Mouse (Mus musculus) liver, embryonic 12.5 days (tissue): ENCODE measurements around the gene Prrt1. TPM values are rescaled to one million over a fixed set of nuclear protein-coding genes. Genes with fewer than 3 reads are reported as not detected.

Source experiments
- ATAC-seq: fragments of 200-750 bp; cut with Nextera tagmentation; 2 replicates; pipeline ENCODE4 v1.8.0; 2017; ENCODE audit warnings: moderate number of reproducible peaks, mild to moderate bottlenecking, moderate library complexity
- H3K27ac ChIP-seq: fragments of 300-500 bp; sonication (generic); 2 replicates; pipeline ENCODE4 v1.5.1; 2016; ENCODE audit warnings: mild to moderate bottlenecking
- H3K27me3 ChIP-seq: fragments of 300-500 bp; sonication (generic); replicated peaks from 2 replicates; pipeline ENCODE4 v1.6.1; 2016; ENCODE audit warnings: mild to moderate bottlenecking, moderate library complexity
- H3K36me3 ChIP-seq: fragments of 300-500 bp; sonication (generic); 2 replicates; pipeline ENCODE4 v1.6.1; 2016; ENCODE audit warnings: mild to moderate bottlenecking, moderate library complexity
- H3K4me1 ChIP-seq: fragments of 300-500 bp; sonication (generic); 2 replicates; pipeline ENCODE4 v1.6.1; 2016
- H3K4me2 ChIP-seq: fragments of 300-500 bp; sonication (generic); 2 replicates; pipeline ENCODE4 v1.6.1; 2016; ENCODE audit warnings: mild to moderate bottlenecking, moderate library complexity
- H3K4me3 ChIP-seq: fragments of 300-500 bp; sonication (generic); 2 replicates; pipeline ENCODE4 v1.5.1; 2016; ENCODE audit warnings: mild to moderate bottlenecking, moderate library complexity
- H3K9ac ChIP-seq: fragments of 300-500 bp; sonication (generic); 2 replicates; pipeline ENCODE4 v1.6.1; 2016; ENCODE audit warnings: mild to moderate bottlenecking, moderate library complexity
- H3K9me3 ChIP-seq: fragments of 300-500 bp; sonication (generic); replicated peaks from 2 replicates; pipeline ENCODE4 v1.6.1; 2016; ENCODE audit warnings: mild to moderate bottlenecking, moderate library complexity
- WGBS: fragments of 180-500 bp; shearing (Covaris S2); methylation state at CpG from one replicate; pipeline ENCODE4 v1.1.7; 2016; ENCODE audit not compliant: insufficient replicate concordance; 5-methylcytosine and 5-hydroxymethylcytosine counted together
- polyA plus RNA-seq: library from polyadenylated mRNA; unstranded; fragments of >200 nt; fragmentation: Nextera tagmentation; extraction: Ambion mirVana; gene quantifications from 2 replicates; pipeline ENCODE4 v1.2.1, GENCODE M21; 2016

The Prrt1 gene
- polyA plus RNA-seq, 1 experiment from 2014 or later: not detected

DNA sequence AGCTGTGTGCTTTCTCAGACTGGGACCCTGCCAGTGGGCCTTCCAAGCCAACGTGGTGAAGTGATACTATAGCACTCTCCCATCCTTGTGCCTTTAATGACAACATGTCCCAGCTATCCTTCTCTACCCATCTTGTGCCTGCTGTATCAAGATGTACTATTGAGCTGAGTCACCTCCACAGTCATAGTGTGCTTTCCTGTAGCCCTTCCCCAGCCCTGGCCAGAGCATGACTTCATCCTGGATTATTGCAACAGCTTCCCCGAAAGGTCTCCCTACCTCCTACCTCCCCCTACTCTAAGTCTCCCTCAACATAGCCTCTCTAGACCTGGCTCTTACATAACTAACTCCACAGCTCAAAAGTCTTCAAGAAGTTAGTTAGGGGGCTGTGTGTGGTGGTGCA, 6.3 kb downstream of the Prrt1 start:
- Histone ChIP-seq H3K9me3 (no peaks in the 10 kb centered on the region), H3K4me3 (no peak overlapping the region), H3K4me2 (no peak overlapping the region), H3K36me3 (no peaks in the 10 kb centered on the region), H3K27ac (no peak overlapping the region), H3K27me3 (peaks cover 54% of the 10 kb centered on the region), H3K9ac (no peak overlapping the region), H3K4me1 (peaks cover 20% of the 10 kb centered on the region)
- WGBS: 43% methylated on average over 2 of the region's 2 CpGs
- no peak for ATAC-seq

DNA sequence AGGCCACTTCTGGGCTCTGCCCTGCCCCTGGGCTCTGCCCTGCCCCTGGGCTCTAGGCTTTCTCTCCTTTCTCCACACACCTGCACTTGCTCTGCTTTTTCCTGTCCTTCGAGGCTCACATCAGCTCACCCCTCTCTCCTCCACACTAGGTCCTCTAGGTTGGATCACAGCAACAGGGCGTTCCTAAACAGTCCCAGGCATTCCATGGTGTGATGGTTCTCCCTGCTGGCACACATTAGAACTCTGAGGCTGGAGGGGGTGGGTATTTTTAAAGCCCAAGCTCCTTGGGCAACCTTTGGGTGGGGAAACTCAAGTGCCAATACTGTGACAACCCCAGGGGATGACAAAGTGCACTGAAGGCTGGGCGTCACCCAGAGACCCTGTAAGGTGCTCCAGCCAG, 8.1 kb downstream of the Prrt1 start:
- H3K36me3 ChIP-seq: no peaks in the 10 kb centered on the region
- no peak overlapping the region for H3K27ac ChIP-seq
- WGBS: 39% methylated on average over 3 of the region's 3 CpGs
- no peak for ATAC-seq
- H3K9me3 ChIP-seq: no peaks in the 10 kb centered on the region
- H3K4me3 ChIP-seq: no peak overlapping the region
- peaks cover 47% of the 10 kb centered on the region for H3K27me3 ChIP-seq
- H3K4me1 ChIP-seq: peaks cover 2% of the 10 kb centered on the region; the same call in 1 of the 2 replicates
- H3K9ac ChIP-seq: no peak overlapping the region
- H3K4me2 ChIP-seq: no peak overlapping the region

DNA sequence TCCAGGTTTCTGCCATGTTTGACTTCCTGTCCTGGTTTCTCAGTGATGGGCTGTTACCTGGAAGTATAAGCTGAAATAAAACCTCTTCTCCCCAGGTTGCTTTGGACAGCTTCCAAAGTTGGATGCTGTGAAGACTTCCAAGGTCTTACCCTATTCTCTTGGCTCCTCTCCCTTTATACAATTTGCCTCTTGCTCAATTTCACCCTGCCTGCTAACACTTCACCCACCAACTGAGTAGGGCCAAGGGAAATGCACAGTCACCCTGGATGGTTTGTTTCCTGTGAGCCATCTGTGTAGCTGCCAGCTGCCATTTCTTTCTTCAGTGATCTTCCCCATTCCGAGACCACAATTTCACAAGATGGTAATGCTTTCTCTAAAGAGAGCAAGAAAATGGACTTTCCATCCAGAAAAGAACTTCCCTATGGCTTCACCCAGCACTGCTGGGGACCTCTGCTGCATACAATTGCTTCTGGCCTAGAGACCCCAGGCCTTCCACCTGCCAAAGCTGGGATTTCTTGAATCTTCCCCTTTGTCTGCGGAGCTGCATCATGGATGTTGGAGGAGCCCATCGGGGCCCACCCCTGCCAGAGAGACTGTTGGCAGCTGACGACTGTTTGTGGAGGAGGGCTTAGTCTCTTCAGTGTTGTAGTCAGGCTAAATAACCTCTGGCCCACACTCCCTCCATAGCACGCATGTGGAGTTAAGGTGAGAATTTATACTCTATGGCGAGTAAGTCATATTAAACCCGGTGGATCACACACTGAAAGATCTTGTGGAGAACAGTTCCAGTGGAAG, 10.3 kb downstream of the Prrt1 start:
- Histone ChIP-seq H3K4me2 (no peak overlapping the region), H3K4me1 (0 out of 2 replicates have a peak, but pooled peaks cover 8% of the 10 kb centered on the region), H3K27me3 (peaks cover 32% of the 10 kb centered on the region), H3K27ac (no peak overlapping the region), H3K4me3 (no peak overlapping the region), H3K36me3 (no peaks in the 10 kb centered on the region), H3K9ac (no peak overlapping the region), H3K9me3 (no peaks in the 10 kb centered on the region)
- WGBS: 63% methylated on average over 7 of the region's 7 CpGs
- no peak for ATAC-seq

DNA sequence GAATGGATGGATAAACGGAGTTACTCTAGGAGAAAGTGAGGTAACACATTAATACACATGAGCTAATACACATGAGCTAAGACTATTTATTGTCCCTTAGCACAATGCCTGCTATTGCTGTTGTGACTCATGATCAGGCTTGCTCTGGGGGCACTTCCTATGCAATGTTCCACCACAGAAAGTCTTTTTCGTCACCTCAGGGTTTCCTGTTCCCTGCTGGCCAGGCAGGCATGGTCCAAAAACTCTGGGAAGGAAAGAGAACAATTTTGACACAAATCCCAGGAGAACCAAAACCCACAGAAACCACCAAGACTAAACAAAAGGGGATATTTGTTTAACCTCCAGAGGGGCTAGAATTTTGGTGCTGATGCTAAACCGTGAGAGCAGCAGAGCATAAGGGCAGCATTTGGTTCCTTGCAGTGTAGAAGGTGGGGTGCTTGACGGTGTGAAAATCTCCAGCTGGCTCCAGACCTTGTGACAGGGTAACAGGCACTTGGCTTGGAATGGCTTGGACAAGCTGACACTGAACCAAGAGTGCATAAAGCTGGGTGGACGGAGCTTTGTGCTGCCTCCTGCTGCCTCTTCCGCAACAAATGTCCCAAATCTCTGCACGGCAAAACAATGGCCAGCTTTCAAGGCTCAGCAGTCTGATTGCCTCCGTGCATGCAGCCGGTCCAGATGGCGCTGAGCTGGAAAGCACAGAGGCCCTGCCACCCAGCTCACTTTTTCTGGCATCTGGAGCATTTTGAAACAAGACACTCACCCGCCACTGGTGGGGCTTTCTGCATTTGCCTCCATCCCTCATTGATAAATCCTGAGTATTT, 11.7 kb downstream of the Prrt1 start:
- H3K27ac ChIP-seq: no peak overlapping the region
- H3K36me3 ChIP-seq: no peaks in the 10 kb centered on the region
- H3K4me2 ChIP-seq: no peak overlapping the region
- no peak for ATAC-seq
- H3K4me1 ChIP-seq: peaks cover 21% of the 10 kb centered on the region
- H3K4me3 ChIP-seq: no peak overlapping the region
- WGBS: 23% methylated on average over 11 of the region's 11 CpGs
- H3K9ac ChIP-seq: no peak overlapping the region
- peaks cover 25% of the 10 kb centered on the region for H3K27me3 ChIP-seq
- no peaks in the 10 kb centered on the region for H3K9me3 ChIP-seq

DNA sequence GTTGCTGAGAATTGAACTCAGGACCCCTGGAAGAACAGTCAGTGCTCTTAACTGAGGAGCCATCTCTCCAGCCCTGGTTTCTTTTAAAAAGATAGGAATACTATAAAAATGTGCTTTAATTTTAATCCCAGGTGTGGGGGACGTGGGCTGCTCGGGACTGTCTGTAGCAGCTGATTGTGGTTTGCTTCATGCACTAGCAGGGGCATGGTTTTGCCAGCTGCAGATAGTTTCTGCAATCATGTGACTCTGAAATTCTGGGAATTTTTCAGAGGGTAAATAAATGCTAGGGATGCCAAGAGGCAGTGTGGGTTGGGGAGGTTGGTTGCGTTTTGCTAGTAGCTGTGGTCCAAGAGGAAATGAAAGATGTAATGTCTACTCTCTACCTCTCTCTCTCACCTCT, 12.6 kb downstream of the Prrt1 start:
- no peak for ATAC-seq
- H3K9ac ChIP-seq: no peak overlapping the region
- peaks cover 18% of the 10 kb centered on the region for H3K27me3 ChIP-seq
- no peak overlapping the region for H3K4me2 ChIP-seq
- H3K27ac ChIP-seq: no peak overlapping the region
- H3K4me1 ChIP-seq: peaks cover 29% of the 10 kb centered on the region
- no peak overlapping the region for H3K4me3 ChIP-seq
- WGBS: 61% methylated on average over 3 of the region's 3 CpGs
- H3K9me3 ChIP-seq: no peaks in the 10 kb centered on the region
- H3K36me3 ChIP-seq: no peaks in the 10 kb centered on the region

DNA sequence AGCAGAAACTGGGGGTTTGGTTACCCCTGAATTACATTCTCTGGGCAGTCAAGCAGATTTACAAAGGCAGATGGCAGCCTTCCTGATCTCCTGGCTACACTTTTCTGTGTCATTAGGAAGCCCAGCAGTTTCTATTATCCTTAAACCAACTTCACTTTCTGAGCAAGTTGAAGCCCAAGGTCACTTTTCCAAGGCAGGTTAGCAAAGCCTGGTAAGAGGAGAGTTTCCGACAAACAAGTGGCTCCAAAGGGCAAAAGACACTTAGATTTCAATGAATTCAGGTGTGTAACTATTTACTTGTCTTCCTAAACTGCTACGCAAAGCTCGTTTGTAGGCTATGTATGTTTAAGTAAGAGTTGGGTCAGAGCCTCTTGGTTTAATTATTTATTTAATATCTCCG, 14.0 kb downstream of the Prrt1 start:
- 72% methylated on average over 4 of the region's 4 CpGs for WGBS
- Histone ChIP-seq H3K4me1 (peaks cover 39% of the 10 kb centered on the region), H3K36me3 (peaks cover under 1% of the 10 kb centered on the region; the same call in 1 of the 2 replicates), H3K27ac (no peak overlapping the region), H3K9ac (no peak overlapping the region), H3K27me3 (peaks cover 16% of the 10 kb centered on the region; the same call in 1 of the 2 replicates), H3K4me3 (no peak overlapping the region), H3K4me2 (no peak overlapping the region), H3K9me3 (no peaks in the 10 kb centered on the region)
- ATAC-seq: no peak

DNA sequence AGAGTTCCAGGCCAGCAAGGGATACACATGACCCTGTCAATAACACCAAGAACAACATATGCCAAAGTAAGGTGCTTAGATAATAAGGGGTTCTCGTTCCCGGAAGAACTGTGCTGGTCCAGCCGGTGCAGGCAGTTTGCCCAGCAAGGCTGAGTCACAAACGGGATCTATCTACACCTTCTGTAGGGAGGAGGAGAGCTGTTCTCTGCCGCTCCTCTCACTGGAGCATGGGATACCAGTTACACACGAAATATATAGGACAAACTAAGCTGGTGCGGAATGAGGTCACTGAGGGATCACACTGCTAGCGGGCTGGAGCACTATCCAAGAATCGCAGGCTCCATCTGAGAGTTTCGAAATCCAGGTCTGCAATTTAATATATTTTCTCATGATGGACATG, 14.6 kb downstream of the Prrt1 start:
- no peak for ATAC-seq
- H3K9ac ChIP-seq: no peak overlapping the region
- peaks cover 7% of the 10 kb centered on the region for H3K36me3 ChIP-seq
- no peak overlapping the region for H3K4me3 ChIP-seq
- no peak overlapping the region for H3K27ac ChIP-seq
- no peaks in the 10 kb centered on the region for H3K9me3 ChIP-seq
- WGBS: 69% methylated on average over 10 of the region's 10 CpGs
- peaks cover 40% of the 10 kb centered on the region for H3K4me1 ChIP-seq
- H3K27me3 ChIP-seq: peaks cover 12% of the 10 kb centered on the region; the same call in 1 of the 2 replicates
- H3K4me2 ChIP-seq: no peak overlapping the region

DNA sequence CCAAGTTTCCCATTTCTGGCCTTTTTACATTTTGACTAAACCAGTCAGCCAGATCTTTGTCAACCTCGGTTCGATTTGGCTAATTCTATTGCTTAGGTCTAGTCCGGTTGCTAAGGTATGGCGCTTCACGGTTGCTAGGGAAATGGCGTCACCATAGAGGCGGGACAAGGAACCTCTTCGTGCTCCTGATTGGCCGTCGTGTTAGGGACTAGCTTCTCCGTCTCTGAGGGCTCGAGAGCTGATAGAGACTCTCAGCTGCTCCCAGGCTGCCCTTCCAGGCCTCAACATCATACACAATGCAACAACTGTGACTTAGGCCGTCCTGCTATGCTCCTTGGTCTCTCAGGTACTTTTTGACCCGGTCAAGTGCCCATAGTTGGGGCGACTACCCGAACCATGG, 15.3 kb downstream of the Prrt1 start, which contains the start of gene Fkbpl:
Gene Fkbpl (plus strand): TSS at position 157 of the 400 bp plus-strand sequence.
- peak within 1 kb of the TSS; percentile 73 for H3K9ac ChIP-seq
- peaks cover 12% of the 10 kb centered on the region; the same call in 1 of the 2 replicates for H3K27me3 ChIP-seq
- H3K4me2 ChIP-seq: peak within 1 kb of the TSS; percentile 94
- ATAC-seq: peak; percentile 62
- peak within 1 kb of the TSS; percentile 75 for H3K27ac ChIP-seq
- peaks cover 13% of the 10 kb centered on the region for H3K36me3 ChIP-seq
- WGBS: 1% methylated on average over 16 of the region's 16 CpGs
- peaks cover 40% of the 10 kb centered on the region for H3K4me1 ChIP-seq
- no peaks in the 10 kb centered on the region for H3K9me3 ChIP-seq
- H3K4me3 ChIP-seq: peak within 1 kb of the TSS; percentile 95

DNA sequence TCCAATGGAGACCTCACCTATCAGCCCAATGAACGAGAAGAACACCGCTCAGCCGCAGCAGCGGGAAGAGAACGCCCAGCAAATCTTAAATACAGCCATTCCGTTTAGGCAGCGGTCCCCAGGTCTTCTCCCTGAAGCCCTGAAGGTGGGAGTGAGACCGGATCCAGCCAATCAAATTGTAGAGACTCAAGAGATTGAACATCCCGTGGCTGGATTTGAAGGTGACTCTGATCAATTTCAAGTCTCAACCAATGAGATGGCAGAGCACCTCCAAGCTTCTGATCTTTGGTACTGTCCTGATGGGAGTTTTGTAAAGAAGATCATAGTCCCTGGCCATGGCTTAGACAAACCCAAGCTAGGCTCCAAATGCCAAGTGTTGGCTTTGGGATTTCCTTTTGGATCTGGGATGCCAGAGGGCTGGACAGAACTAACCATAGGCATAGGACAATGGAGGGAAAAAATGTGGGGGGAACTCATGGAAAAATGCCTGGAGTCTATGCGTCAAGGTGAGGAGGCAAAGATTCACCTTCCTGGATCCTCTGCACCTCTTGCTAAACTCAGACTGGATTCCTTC, 16.0 kb downstream of the Prrt1 start:
- H3K9me3 ChIP-seq: no peaks in the 10 kb centered on the region
- peaks cover 21% of the 10 kb centered on the region for H3K36me3 ChIP-seq
- peak overlapping the region; percentile 95 for H3K4me3 ChIP-seq
- H3K4me2 ChIP-seq: peak overlapping the region; percentile 94
- H3K27ac ChIP-seq: peak overlapping the region; percentile 75
- peaks cover 12% of the 10 kb centered on the region; the same call in 1 of the 2 replicates for H3K27me3 ChIP-seq
- WGBS: 41% methylated on average over 10 of the region's 10 CpGs
- H3K4me1 ChIP-seq: peaks cover 40% of the 10 kb centered on the region
- H3K9ac ChIP-seq: peak overlapping the region; percentile 73
- no peak for ATAC-seq

DNA sequence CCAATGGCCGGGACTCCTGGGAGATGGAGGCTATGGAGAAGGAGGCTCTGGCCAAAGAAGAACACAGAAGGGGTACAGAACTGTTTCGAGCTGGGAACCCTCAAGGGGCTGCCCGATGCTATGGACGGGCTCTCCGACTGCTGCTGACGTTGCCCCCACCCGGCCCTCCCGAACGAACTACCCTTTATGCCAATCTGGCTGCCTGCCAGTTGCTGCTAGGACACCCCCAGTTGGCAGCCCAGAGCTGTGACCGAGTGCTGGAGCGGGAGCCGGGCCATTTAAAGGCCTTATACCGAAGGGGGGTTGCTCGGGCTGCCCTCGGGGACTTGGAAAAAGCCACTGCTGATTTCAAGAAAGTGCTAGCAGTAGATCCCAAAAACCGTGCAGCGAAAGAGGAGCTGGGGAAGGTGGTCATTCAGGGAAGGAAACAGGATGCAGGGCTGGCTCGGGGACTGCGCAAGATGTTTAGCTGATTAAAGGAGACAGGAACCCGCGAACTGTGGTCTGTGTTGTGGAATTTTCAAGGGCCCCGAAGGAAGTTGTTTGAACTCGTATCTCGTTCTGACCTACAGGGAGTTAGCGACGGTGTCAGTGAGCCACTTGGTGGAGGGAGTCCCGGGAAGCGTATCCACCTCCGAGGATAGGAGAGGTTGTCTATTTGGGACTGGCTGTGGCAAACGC, 16.6 kb downstream of the Prrt1 start:
- no peak for ATAC-seq
- Histone ChIP-seq H3K36me3 (peaks cover 27% of the 10 kb centered on the region), H3K4me3 (peak overlapping the region; percentile 95), H3K27me3 (peaks cover 12% of the 10 kb centered on the region; the same call in 1 of the 2 replicates), H3K9me3 (no peaks in the 10 kb centered on the region), H3K27ac (0 out of 2 replicates have a peak overlapping the region, but pooled peaks have one; percentile 15), H3K9ac (0 out of 2 replicates have a peak overlapping the region, but pooled peaks have one; percentile 15), H3K4me1 (peaks cover 40% of the 10 kb centered on the region), H3K4me2 (peak overlapping the region; percentile 94)
- WGBS: 56% methylated on average over 30 of the region's 30 CpGs
